Mouse (Mus musculus) small intestine, adult 2 months (tissue): ENCODE data around the gene Irgc1.

Experiments
- CTCF ChIP-seq: fragments of 200-500 bp; IDR thresholded peaks from 2 replicates; pipeline ENCODE4 v1.5.1; 2012; ENCODE audit warnings: low read depth, mild to moderate bottlenecking, control low read depth, inconsistent platforms, low read length, moderate library complexity, mixed read lengths; ENCODE audit not compliant: insufficient replicate concordance, insufficient read length; ENCODE audit errors: extremely low read depth
- POLR2A ChIP-seq: fragments of 200-500 bp; IDR thresholded peaks from 2 replicates; pipeline ENCODE4 v1.6.1; 2012; ENCODE audit warnings: low read depth, mild to moderate bottlenecking, control low read depth, inconsistent platforms, low read length, moderate library complexity

DNA sequence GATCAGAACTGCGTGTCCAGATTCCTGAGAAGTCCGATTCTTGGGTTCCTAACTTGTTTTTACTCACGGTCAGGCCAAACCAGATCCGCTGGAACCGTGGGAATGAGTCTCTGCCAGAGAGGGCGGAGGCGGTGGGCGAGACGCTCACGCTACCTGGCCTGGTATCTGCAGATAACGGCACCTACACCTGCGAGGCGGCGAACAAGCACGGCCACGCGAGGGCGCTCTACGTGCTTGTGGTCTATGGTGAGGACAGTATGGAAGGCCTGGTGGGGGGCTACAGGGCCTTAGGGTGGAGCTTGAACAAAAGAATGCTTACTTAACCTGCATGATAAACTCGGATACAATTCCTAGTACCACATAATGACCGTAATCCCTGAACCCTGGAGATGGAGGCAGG lies 49.4 kb upstream of the Irgc1 start:
- TF ChIP-seq CTCF (peak; percentile 38; the same call in 1 of the 2 replicates), POLR2A (no peak)
